Mouse (Mus musculus) frontal cortex, postnatal 10 days (tissue): Measurements from ENCODE around the gene Fam208a.

Experiments
- DNase-seq, 2 experiments: peaks; one replicate each; pipeline ENCODE4 v3.0.0; 2022; ENCODE audit warnings: low spot score in 2 of 2, mixed read lengths in 1 of 2

The Fam208a gene

DNA sequence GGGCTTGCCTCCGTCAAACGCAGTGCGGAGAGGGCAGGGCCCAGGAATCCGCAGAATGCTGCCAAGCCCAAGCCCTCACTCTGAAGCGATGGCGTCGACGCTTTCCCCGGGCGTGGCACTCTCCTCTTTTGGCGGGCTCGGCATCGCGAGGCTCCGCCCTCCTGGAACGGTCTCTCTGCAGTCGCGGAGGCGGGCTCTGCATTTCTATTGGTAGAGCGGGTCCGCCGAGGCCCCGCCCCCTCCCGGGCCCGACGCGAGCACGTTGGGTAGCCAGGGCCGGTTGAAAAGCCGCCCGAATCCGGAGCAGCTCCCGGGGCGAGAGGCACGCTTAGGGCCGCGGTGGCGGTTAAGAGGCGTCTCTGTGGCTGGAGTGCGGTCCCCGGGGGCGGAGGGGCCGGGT is at the start of gene Fam208a:
Gene Fam208a, plus strand, starts transcription at position 262 of the 400 bp plus-strand sequence.
- DNase-seq = peak; percentile 92

DNA sequence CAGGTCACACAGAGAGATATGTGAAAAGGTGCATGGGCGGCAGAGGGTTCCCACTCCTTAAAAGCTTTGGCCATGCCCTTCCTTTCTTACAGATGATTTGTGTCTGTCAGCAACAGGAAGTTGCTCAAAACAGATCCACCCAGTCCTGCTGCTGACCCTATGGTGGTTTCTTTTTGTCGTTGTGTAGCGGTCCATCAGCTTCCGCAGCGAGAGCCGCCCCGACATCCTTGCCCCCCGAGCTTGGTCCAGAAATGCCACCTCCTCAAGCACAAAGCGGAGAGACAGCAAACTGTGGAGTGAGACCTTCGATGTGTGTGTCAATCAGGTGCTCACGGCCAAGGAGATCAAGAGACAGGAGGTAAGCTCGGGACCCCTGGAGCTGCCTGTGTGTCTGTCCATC is 49.2 kb upstream of the Fam208a start:
- no peak for DNase-seq

DNA sequence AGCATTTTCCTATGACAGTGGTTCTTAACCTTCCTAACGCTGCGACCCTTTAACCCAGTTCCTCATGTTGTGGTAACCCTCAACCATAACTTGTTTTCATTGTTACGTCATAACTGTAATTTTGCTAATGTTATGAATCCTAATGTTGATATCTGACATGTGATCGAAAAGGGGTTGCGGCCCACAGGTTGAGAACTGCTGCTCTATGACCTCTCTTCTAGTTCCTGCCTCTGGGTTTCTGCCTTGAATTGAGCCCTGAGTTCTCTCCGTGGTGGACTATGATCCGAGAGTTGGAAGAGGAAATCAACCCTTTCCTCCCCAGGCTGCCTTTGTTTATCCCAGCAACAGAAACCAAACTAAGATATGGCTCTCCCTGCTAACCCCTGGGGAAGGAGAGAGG is 47.2 kb upstream of the Fam208a start:
- DNase-seq = no peak

DNA sequence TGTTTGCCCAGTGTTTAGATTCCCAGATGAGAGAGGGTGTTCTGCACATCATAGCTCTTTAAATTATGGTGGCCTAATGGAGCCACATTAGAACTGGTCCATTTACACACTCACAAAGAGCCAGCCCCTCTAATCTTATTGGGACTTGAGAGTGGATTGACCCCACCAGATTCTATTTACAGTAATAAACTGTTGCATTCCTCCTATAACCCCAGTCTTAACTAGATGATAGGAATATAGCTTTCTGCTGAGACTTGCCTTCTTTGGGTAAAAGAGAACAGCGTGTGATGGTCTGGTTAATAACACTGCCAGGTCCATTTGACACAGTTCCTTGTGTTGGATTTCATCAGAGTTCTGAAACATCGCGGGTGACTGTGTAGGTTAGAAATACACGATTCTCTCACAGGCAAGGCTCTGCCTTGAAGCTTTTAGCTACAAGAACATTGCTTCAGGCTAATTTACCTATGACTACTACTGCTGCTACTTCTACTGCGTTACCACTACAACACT is 45.3 kb upstream of the Fam208a start:
- DNase-seq = no peak

DNA sequence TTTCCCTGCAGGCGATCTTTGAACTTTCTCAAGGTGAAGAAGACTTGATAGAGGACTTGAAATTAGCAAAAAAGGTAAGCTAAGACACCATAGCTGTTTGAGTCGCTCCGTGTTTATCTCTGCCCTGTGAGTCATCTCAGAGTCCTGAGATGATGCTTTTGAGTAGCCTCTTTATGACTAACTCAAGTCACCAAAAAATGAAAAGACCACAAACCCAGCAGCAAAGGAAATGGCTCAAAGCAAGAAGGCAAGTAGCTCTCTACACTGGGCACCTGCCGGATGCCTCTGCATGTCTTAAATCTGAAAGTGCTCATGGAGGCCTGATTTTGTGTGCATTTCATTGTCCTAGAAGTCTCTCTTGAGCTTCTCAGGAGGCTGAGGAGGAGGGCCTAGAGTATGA is 44.5 kb upstream of the Fam208a start:
- DNase-seq = no peak

DNA sequence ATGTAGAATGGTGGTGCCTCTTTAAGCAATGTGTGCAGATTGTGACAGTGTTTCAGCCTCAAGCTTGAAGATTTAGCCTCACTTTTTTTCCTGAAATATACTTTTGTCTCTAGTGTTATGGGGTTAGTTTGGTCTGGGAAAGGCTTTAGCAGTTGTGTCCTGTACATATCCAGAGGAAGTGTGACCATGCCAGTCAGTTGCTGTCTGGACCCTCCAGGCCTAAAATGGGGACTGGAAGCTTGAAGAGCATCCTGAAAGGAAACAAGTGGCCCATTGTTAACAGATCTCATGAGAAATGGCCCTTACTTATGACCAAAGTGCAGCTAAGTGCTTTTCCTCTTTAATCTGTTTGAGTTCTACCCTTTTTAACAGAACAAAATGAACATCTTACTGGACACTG is 40.0 kb upstream of the Fam208a start:
- no peak for DNase-seq

DNA sequence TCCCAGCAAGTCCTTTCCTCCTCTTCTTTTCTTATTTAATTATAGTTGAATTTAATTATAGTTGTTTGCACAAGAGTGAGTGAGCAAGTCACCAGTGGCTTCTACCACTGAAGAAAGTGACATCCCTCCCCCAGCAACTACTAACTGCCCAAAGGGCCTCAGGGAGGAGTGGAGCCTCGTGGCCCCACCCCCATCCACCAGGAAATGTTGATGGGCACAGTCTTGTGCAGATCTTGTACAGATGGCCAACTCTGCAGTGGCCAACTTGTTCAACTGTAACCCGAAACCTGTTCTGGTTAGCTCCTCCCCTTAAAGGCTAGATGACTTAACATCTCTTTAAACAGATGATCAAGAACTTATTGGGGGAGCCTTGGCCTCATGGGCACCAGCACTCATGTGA is 38.9 kb upstream of the Fam208a start:
- no peak for DNase-seq

DNA sequence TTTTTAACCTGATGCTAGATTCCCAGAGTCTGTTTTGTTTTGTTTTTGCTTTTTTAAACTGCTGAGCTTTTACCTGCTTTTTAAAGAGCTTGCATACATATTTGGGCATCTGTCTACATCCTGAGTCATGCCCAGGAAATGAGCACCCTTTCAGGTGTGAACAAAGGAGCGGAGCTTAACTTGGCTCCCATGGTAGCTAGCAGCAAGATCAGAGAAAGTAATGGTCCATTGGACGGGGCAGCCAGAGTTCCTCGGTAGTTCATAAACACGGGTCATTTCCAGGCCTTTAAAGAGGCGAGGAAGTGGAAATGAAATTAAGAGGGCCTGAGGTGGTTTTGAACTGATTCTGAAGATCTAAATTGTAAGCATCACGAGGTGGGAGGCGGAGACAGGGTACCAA is 38.0 kb upstream of the Fam208a start:
- DNase-seq = no peak

DNA sequence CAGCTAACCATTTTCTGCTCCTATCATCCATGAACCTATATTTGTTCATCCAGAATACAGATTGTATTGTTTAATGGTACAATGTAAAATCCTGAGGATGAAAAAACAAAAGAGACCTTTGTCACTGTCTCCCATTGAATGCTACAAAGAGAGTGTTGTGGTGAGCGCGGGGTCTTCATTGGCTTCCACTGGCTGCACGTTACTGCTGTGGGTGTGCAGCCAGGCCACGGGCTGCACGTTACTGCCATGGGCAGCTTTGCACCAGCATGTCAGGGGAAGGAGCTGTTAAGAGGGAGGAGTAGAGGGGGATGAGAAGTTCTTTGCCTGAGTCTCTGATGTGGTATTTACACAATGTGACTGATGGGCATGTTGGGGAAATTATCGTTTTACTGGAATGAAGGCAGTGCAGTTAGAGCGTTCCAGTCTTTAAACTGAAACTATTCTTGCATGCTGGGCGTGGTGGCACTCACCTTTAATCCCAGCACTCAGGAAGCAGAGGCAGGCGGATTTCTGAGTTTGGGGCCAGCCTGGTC is 36.8 kb upstream of the Fam208a start:
- no peak for DNase-seq

DNA sequence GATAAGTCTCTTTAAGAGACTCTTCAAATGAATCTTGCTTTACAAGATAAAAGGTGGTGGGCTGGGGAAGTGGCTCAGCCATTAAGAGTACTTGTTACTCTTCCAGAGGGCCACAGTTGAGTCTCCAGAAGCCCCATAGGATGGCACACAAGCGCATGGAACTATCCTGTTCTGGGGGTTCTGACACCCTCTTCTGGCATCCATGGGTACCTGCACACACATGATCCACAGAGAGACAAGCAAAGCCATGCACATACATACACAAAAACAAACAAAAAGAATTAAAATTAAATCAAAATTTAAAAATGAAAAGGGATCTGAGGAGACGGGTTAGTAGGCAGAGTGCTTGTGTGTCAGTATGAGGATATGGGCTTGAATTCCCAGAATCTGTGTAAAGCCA is 36.0 kb upstream of the Fam208a start:
- DNase-seq = no peak

DNA sequence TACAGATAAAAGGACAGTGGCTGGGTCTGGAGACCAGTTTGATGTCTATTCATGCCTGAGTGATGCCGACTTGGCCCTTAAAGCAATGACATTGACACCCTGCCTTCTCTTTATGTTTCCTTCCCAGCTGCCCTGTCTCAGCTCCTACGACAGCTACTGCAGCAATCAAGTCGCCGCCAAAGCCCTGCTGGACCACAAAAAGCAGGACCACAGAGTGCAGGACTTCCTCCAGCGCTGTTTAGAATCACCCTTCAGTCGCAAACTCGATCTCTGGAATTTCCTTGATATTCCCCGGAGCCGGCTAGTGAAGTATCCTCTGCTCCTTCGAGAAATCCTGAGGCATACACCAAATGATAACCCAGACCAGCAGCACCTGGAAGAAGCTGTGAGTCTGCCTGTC is 34.8 kb upstream of the Fam208a start:
- DNase-seq = no peak

DNA sequence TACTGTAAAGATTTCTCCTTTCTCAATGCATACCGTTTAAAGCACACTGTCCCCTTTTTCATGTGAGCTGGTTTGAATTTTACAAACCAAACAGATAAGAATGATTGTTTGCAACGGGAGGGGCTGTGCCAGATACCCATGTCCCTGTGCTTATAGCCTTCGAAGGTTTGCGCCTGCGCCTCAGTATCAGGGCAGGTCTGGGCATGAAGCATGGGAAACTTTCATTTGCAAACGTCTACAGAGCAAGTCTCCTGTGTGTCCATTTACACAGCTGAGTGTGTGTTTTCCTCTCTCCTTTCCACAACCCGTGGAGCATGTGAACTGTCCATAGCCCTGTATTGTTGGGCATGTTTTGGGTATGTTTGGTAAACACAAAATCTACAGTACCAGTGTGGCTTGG is 32.2 kb upstream of the Fam208a start:
- no peak for DNase-seq

DNA sequence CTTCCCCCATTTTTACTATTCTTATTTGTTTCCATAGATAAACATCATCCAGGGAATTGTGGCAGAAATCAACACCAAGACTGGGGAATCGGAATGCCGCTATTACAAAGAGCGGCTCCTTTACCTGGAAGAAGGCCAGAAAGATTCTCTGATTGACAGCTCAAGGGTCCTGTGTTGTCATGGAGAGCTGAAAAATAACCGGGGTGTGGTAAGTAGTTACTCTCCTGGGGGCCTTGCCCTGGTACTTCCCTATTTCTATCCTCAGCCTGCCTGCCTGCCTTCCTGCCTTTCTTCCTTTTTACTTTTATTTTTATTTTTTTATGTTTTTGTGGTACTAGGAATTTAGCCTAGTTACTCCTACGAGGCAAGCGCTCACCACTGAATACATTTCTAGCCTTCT is 31.1 kb upstream of the Fam208a start:
- no peak for DNase-seq

DNA sequence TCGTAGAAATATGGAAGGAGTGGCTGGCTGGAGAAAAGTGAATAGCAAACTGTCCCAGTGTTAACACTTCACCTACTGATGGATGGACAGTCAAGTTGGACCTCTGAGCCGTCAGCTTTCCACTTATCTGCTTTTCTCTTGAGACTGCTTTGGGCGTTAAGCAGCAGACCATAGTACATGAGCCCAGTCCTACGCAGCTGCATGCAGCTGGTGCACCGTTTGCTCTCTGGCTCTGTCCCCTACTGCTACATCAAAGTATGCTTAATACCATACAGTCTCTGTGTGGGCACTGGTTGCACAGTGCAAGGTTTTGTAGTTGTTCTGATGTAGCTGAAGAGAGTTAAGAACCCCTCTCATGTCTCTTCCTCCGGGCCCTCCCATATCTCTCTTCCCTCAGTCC is 28.1 kb upstream of the Fam208a start:
- DNase-seq = no peak

DNA sequence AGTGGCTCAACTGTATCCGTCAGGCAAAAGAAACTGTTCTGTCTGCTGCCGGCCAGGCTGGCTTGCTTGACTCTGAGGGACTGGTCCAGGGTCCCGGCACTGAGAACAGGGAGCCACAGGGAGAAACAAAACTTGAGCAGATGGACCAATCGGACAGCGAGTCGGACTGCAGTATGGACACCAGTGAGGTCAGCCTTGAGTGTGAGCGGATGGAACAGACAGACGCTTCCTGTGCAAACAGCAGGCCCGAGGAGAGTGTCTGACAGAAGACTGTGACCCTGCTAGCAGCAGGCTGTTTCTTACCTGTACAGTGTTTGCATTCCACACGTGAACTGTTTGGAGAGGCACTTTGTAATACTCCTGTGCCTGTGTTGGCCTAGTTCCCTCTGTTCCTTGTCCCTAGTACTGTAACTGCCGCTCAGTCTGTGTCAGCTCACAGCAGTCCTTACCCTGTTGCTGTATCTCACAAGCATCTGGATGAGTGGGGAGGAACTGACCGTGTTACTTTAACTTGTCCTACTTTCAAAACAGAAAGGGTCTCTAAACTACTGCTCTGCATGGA is 26.8 kb upstream of the Fam208a start:
- no peak for DNase-seq

DNA sequence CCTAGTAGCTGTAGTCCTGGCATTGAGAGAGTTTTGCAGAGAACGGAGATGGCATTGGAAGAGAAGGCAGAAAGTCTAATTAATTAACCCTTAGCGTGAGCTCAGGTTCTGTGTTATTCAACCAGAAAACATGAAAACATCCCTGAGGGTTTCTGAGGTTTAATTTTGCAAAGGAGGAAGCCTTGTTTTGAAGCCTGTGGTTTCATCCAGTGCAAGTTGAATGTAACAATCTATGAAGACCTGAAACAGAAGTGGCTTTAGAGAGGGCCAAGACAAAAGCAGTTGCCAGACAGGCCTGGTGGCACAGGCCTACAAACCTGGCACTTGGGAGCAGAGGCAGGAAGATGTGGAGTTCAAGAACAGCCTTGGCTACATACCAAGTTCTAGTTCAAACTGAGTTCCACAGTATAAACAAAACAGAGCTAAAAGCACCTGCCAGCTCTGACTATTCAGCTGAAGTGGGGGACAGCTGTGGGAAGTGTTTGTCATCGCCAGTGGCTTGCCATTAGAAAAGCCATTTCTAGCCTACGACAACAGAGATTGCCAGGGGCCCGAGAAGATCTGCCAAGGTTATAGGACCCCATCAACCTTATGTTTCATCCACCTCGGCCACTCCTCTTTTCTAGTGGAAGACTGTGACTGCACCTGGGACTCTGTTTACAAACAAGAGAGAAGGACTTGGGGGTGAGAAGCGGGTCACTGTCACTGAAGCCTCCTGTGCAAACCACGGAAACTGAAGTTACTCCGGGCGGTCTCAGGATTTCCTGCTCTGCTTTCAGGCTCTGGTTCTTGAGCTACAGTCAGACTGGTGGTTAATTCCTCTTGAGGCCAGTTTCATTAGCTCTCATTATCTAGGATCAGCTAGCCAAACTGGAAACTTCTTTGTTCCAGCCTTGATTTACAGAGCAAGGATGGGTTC is 26.0 kb upstream of the Fam208a start:
- no peak for DNase-seq

DNA sequence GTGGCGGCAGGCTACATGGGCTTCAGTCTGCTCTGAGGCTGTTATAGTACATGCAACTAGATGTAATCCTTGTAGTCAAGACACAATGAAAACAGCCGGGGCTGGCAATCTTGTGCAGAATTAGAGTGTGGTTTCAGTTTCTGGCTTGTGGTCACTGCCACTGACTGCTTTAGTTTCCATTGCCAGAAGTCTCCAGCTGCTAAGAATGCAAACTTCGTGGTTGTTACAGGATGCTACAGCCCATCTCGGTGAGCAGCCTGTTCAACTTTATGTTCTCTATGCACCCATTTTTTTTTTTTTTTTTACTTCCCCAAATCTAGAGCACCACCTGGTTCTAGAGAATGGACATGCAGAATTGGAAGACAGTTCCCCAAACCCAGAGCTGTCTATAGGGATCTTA is 23.2 kb upstream of the Fam208a start:
- no peak for DNase-seq

DNA sequence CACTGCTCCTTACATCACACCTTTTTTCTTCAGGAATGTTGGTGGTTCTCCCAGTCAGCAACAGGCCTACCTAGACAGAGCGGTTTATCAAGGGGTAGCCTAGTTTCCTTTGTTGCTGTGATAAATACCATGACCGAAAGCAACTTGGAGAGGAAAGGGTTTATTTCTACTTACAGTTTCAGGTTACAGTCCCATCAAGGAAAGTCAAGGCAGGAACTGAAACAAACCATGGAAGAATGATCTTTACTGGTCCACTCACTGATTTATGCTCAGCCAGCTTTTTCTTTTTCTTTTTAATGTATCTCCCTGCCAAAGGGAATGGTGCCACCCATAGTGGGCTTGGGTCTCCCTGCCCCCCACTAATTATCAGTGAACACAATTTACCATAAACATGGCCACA is 22.7 kb upstream of the Fam208a start:
- DNase-seq = no peak

DNA sequence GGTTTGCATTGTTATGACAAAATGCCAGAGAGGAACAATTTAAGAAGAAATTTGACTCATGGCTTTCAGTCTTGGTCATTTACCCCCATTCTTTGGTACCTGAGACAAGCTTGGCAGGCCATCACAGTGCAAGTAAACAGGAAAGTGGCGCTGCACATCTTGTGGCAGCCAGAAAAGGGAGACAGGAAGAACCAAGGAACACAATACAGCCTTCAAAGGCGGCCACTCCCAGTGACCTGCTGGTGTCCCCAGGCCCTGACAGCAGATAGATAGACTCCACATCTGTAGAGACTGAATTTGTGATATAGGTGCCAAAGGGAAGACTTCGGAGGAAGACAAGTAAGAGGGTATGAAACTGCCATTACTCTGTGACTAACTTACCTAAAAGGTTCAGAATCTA is 20.4 kb upstream of the Fam208a start:
- no peak for DNase-seq

DNA sequence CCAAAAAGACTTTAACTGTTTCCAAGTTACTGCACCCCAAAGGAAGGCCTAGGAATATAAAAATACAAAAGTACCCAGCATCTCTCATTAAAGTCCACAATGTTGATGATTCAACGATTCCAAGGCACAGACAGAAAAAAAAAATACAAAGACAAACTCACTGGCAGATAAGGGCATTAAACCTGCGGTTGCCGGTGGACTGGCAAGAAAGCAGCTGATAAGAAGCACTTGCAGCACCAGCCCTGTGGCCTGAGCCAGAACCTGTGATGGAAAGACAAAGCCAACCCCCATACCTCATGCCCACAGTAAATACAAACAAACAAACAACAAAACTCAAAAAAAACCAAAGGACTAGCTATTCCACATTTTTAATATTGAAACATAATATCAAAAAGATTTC is 19.0 kb upstream of the Fam208a start:
- no peak for DNase-seq

DNA sequence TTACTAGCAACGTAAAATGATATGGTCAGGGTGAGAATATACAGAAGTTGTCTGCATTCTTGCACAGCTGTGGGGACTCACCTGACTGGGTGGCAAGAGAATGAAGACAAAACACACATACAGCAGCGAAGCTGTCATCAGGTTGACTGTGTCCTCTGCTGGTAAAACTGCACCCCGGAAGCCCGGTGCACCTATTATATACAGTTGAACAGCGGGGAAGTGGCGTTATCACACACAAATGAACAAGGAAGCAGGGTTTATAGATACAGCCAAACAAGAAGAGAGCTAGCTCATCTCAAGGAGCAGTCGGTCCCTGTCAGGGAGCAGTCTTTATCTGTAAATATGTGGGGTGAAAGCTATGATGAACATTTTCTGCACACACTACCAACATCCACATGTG is 17.1 kb upstream of the Fam208a start:
- DNase-seq = no peak

DNA sequence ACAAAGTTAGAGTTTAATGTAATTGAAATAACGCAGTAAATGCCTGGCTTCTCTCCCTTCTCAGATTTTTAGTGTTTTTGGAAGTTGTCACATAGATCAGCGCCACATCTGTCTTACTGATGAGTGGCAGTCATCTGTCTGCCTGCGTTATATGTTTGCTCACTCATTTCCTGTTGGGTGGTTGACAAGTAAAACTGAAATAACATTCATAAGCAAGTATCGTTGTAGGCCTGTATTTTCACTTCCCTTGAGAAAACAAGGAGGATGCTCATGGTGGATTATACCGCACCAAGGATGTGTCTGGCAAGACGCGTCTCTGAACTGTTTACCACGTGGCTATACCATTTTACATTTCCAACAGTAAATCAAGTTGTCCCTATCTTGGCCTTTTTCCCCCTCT is 15.9 kb upstream of the Fam208a start:
- DNase-seq = no peak

DNA sequence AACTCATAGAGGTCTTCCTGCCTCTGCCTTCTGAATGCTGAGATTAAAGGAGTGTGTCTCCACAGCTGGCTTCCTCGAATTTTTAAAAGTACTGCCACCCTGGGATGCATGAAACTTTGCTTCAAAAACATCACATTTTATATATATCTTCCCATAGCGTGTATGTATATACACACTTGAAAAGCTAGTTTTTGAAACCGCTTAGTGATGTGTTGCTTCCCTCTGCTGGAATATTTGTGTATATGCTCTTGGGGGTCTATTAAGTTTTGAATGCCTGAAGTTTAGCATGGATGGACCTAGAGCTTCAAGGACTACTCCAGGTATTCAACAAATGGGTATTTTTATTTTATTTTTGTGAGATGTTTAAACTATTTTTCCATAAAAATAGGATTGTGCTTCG is 14.7 kb upstream of the Fam208a start:
- DNase-seq = no peak
